Mouse (Mus musculus): ENCODE data around the gene Itih1. TPM values are rescaled to one million over a fixed set of nuclear protein-coding genes. Genes with fewer than 3 reads are reported as not detected.

Gene Itih1
- 1 to 10 TPM in 1 of 2 experiments, under 1 TPM in 1; 0.22 to 1.1 TPM for total RNA-seq (2021)
- long read RNA-seq, experiment 1: 0 reads
- long read RNA-seq, experiment 2: 0 reads

- DNase-seq (ENCODE audit: low spot score in 2 of 2): no peak
These were observed at the start of gene Itih1 for GRCm38 (mm10) chr14:30943038-30943437. Gene Itih1 (minus strand): TSS chr14:30943289.

- no peak for DNase-seq (ENCODE audit: low spot score in 2 of 2)
These were observed 33.1 kb upstream of the Itih1 start for GRCm38 (mm10) chr14:30976222-30976621.

GRCm38 (mm10) chr14:30974204-30974603 is 31.1 kb upstream of the Itih1 start:
- peak in 1 of 2 experiments; percentile 14 for DNase-seq (ENCODE audit: low spot score in 2 of 2)

DNA sequence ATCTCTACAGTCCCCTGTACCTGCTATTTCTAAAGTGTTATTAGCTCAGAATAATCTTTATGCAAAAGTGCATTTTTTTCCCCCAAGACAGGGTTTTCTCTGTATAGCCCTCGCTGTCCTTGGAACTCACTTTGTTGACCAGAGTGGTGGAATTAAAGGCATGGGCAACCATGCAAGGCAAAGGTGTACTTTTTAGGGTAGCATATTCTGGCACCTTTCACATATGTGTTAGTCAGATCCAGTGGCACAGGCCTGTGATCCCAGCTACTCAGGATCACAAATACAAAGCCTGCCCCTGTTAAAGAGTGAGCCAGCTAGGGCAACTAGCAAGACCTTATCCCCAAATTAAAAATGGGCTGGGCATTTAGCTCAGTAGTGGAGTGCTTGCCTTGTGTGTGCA is 17.3 kb upstream of the Itih1 start:
- DNase-seq (ENCODE audit: low spot score in 2 of 2): no peak

- DNase-seq (ENCODE audit: low spot score in 2 of 2): no peak
These were observed 15.9 kb upstream of the Itih1 start for GRCm38 (mm10) chr14:30959031-30959430.

DNA sequence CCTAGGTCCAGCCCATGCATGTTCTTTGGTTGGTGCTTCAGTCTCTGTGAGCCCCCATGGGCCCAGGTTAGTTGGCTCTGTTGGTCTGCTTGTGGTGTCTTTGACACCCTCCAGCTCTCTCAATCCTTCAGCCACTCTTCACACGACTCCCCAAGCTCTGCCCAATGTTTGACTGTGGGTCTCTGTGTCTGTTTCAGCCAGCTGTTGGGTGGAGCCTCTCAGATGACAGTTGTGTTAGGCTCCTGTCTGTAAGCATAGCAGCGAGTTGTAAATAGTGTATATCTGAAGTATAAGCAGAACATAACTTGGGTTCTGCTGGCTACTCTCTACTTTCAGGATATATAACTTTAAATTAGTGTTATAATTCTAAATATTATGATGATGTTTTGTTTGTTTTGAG is 15.4 kb upstream of the Itih1 start:
- DNase-seq (ENCODE audit: low spot score in 2 of 2): no peak

GRCm38 (mm10) chr14:30951154-30951825 is 8.2 kb upstream of the Itih1 start, which contains the start of gene Nek4:
Gene Nek4 (plus strand): TSS chr14:30951377.
- peak; percentile 93 to 95 for DNase-seq (ENCODE audit: low spot score in 2 of 2)

DNA sequence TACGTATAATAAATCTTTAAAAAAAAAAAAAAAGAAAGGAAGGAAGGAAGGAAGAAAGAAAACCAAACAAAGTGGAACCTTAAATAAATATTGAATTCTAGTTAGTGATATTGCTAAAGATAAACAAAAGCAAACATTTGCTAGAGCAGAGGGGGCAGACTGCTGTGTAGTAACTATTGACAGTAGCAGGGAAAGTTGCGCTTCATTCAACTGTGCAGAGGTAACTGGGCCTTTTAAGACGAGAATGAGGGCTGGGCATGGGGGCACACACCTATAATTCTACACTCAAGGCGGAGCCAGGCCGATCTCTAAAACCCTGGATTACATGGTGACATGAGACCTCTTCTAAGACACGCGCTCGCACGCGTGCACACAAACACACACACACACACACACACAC is 6.9 kb upstream of the Itih1 start:
- no peak for DNase-seq (ENCODE audit: low spot score in 2 of 2)

DNA sequence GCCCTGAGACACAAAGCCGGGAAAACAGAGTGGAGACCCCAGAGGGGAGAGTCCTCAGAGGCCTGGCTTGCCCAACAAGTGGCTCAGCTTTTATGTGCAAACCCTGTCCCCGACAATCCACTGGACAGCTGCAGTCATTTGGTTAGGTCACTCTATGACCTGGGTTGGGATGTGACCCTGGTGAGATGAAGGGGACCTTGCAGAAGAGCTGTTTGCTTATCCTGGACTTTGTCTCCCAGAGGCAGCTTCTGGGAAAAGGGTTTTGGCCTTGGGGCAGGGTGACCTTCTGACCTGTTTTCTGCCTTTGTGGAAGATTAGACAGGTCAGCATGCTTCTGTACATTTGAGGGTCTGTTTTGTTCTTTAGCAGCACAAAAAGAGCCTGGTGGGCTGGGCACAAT is 1.7 kb upstream of the Itih1 start:
- no peak for DNase-seq (ENCODE audit: low spot score in 2 of 2)

- DNase-seq (ENCODE audit: low spot score in 2 of 2): peak; percentile 54 to 61
These were observed 978 bp upstream of the Itih1 start for GRCm38 (mm10) chr14:30943860-30944674.

DNA sequence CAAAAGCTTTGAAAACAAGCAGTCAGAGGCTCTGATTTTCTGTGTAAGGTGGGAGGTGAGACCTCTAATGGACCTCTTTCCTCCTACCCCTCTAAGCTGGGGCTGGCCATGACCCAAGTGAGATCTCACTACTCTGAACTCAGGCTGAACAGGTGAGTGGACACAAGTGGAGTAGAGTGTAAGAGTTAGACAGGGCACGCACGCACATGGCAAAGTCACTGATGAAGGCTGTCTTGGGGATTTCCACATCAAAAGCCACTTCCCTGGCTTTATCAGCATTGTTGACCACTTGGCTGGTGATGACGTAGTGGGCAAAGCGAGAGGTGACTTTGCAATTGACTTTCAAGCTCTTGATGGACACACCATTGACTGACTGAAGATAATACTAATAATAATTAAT is 835 bp downstream of the Itih1 start:
- no peak for DNase-seq (ENCODE audit: low spot score in 2 of 2)

DNA sequence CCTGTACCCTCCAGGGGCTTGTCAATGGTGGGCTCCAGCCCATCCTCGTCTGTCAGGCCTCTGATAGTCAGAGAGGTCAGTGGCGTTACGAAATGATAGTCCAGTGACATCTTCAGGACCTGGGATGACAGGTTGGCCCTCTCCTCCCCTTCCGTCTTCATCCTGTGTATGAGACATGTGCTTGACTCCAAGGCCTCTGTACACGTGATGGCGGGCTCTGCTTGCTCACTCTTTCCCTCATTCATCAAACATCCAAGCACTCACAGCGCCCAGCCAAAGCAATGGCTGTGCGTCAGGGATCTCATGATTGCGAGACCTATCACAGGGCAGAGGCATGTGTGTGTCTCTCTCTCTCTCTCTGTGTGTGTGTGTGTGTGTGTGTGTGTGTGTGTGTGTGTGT is 9.7 kb downstream of the Itih1 start:
- DNase-seq (ENCODE audit: low spot score in 2 of 2): no peak

GRCm38 (mm10) chr14:30930386-30930785 is 12.7 kb downstream of the Itih1 start:
- no peak for DNase-seq (ENCODE audit: low spot score in 2 of 2)

GRCm38 (mm10) chr14:30925492-30925891 is 17.6 kb downstream of the Itih1 start:
- DNase-seq (ENCODE audit: low spot score in 2 of 2): no peak

DNA sequence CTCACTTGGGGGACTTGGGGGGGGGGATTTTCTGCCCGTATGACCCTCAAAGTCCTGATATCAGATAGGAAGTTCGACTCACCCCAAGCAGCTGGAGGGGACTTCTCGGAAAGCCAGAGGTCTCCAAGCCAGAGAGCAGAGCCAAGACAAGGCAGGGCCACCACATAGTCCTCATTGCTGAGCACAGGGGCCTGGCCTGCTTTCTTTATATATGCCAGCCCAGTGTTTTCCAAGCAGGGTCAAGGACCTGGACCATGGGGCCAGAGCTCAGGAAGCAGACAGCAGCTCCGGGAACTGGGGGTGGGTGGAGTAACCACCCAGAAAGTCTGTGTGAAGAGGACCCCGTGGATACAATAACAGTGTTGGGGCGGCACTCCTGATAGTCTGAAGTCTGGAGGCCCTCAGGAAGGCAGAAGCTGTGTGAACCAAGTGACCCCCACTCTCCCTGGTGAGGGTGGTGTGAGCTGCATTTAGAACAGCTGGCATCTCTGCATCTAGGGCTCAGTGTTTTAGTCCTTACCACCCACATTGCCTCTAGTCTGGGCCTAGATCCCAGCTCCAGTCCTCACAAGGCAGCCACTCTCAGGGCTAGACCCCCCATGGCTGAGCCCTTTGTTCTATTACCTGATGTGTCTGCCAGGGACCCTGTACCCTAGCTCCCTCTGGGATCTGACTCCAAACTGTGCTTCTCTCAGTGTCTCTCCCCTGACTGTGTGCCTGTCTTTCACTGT is 19.5 kb downstream of the Itih1 start, which contains the start of gene Itih3:
Itih3 (minus strand) TSS at position 386 of the 731 bp plus-strand sequence.
- DNase-seq (ENCODE audit: low spot score in 2 of 2): no peak

DNA sequence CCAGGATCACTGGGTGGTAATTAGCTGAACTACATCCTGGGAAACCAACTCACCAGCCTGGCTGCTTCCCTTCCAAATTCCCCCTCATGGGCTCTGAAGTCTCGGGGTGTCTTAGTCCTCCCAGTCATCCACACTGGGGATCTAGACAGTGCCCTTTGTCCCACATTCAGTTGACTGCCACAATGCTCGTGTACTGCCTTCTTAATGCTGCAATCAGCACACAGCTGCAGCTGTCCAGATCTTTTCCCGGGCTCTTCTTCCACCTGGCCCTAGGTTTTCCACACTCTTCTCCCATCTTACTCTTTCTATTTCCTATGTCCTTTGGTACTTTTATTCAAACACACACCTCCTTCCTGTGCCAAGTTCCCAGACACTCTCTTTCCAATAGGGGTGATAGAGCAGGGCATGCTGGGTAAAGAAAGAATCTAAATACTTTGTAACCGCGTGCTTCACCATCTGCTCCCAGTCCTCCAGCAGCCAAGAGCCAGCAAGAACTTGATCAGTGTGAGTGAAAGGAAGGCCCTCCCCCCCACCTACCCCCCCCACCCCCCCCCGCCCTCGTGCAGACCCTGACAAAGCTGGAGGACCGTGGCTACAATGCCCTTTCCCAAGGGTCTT is 20.9 kb downstream of the Itih1 start:
- DNase-seq (ENCODE audit: low spot score in 2 of 2): no peak

DNA sequence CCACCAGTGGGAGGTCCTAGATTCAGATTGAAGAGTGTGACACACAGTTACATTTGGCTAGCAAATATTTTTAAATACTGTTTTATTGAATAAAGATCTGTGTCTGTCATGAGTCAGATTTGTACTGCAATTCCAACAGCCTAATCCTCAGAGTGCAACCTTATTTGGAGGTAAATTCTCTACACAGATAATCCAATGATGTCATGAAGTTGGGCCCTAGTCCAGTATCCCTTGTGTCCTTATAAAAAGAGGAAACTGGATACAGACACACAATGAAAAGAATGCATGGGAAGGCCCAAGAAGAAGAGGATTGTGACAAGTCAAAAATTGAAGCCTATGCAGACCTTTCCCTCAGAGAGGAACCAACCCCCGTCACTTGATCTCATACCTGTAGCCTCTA is 26.6 kb downstream of the Itih1 start:
- no peak for DNase-seq (ENCODE audit: low spot score in 2 of 2)

DNA sequence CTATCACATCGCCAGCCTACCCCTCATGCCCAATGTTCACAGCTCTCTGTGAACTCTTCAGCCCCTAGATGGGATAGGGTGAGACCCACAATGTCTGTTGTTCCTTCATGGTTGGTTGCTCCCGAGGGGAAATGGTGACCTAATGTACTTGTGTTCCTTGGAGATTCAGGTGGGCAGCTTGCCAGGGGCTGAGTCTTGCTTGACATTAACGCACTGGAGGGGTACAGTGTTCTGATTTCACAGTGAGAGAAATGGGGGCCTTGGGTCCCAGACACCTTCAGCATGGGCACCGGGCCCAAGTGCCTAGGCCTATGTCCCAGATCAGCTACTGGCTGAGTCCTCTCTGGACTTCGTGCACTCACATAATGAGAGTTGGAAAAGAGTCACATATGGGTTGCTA is 29.7 kb downstream of the Itih1 start:
- DNase-seq (ENCODE audit: low spot score in 2 of 2): no peak

- no peak for DNase-seq (ENCODE audit: low spot score in 2 of 2)
These were observed 30.4 kb downstream of the Itih1 start for GRCm38 (mm10) chr14:30912641-30913040.

DNA sequence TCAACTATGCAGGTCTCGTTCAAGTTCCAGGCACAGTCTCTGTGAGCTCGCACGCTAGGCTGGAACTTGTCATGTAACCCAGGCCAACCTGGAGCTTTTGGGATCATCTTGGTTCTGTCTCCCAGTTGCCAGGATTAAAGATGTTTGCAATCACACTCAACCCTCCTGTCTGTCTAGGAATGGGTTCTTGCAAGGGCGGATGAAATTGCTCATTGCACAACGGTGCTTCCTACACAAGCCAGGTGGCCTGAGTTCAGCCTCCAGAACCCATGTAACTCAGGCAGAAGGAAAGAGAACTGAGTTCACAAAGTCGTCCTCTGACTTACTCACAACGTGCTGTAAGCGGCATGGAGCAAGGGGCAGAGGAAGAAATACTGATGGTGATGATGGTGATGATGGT is 31.9 kb downstream of the Itih1 start:
- no peak for DNase-seq (ENCODE audit: low spot score in 2 of 2)

DNA sequence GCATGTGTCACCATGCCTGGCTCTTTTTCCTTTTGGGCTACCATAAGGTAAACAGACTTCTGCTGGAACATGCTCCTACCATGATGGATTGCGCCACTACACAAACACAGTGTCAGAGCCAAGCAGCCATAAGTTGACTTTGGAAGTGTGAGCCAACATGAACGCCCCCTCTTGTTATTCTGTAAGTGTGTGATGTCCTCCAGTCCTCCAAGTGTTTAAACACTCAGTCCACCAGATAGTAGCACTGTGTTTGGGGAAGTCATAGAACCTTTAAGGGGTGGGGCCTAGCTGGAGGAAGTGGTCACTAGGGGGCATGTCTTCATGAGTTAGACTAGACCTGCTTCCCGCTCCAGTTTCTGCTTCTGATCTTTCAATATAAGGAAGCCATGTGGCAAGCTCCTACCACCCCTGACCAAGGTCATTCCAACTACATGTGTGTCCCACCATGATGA is 35.2 kb downstream of the Itih1 start:
- no peak for DNase-seq (ENCODE audit: low spot score in 2 of 2)
